Mouse (Mus musculus): ENCODE measurements at regions not wholly inside any gene's neighbourhood (a gene's known extent, or its start where the extent isn't known, plus 50 kb on each side); places are given as distances from the start of the nearest gene placed in this dataset.

- no peak overlapping the region for H3K9ac ChIP-seq
- no peaks in the 10 kb centered on the region for H3K9me3 ChIP-seq (replicated peaks)
- ATAC-seq (ENCODE audit: insufficient number of reproducible peaks, low FRiP score), result no peak
- no peaks in the 10 kb centered on the region for H3K4me1 ChIP-seq (replicated peaks)
- H3K4me2 ChIP-seq, result no peak overlapping the region
- 73% methylated on average over 7 of the region's 7 CpGs for WGBS
- H3K36me3 ChIP-seq, result no peaks in the 10 kb centered on the region
- H3K27me3 ChIP-seq (replicated peaks), result no peaks in the 10 kb centered on the region
- no peak overlapping the region for H3K4me3 ChIP-seq
- H3K27ac ChIP-seq (ENCODE audit: poor library complexity, severe bottlenecking), result no peak overlapping the region
These were observed 69.5 kb upstream of the Zfp637 start for GRCm38 (mm10) chr6:117771506-117771905.

GRCm38 (mm10) chr6:117772396-117772795 is 68.6 kb upstream of the Zfp637 start:
- Histone ChIP-seq H3K27ac (ENCODE audit: poor library complexity, severe bottlenecking) (no peak overlapping the region), H3K4me2 (no peak overlapping the region), H3K27me3 (replicated peaks) (no peaks in the 10 kb centered on the region), H3K4me1 (replicated peaks) (no peaks in the 10 kb centered on the region), H3K4me3 (no peak overlapping the region), H3K9ac (no peak overlapping the region), H3K36me3 (no peaks in the 10 kb centered on the region), H3K9me3 (replicated peaks) (no peaks in the 10 kb centered on the region)
- no peak for ATAC-seq (ENCODE audit: insufficient number of reproducible peaks, low FRiP score)

GRCm38 (mm10) chr6:117775304-117776050 is 65.5 kb upstream of the Zfp637 start:
- Histone ChIP-seq H3K4me3 (no peak overlapping the region), H3K9me3 (replicated peaks) (no peaks in the 10 kb centered on the region), H3K27ac (ENCODE audit: poor library complexity, severe bottlenecking) (no peak overlapping the region), H3K4me2 (no peak overlapping the region), H3K27me3 (replicated peaks) (no peaks in the 10 kb centered on the region), H3K4me1 (replicated peaks) (no peaks in the 10 kb centered on the region), H3K9ac (no peak overlapping the region), H3K36me3 (no peaks in the 10 kb centered on the region)
- no peak for ATAC-seq (ENCODE audit: insufficient number of reproducible peaks, low FRiP score)
- 63% methylated on average over 11 of the region's 11 CpGs for WGBS

GRCm38 (mm10) chr6:117778027-117778426 is 63.0 kb upstream of the Zfp637 start:
- Histone ChIP-seq H3K4me3 (no peak overlapping the region), H3K36me3 (no peaks in the 10 kb centered on the region), H3K27ac (ENCODE audit: poor library complexity, severe bottlenecking) (no peak overlapping the region), H3K4me2 (no peak overlapping the region), H3K27me3 (replicated peaks) (no peaks in the 10 kb centered on the region), H3K9ac (no peak overlapping the region), H3K9me3 (replicated peaks) (no peaks in the 10 kb centered on the region), H3K4me1 (replicated peaks) (no peaks in the 10 kb centered on the region)
- WGBS, result 71% methylated on average over 2 of the region's 2 CpGs
- ATAC-seq (ENCODE audit: insufficient number of reproducible peaks, low FRiP score), result no peak

- H3K4me3 ChIP-seq, result no peak overlapping the region
- ATAC-seq (ENCODE audit: insufficient number of reproducible peaks, low FRiP score), result no peak
- WGBS, result 58% methylated on average over 8 of the region's 8 CpGs
- H3K27ac ChIP-seq (ENCODE audit: poor library complexity, severe bottlenecking), result no peak overlapping the region
- no peaks in the 10 kb centered on the region for H3K9me3 ChIP-seq (replicated peaks)
- no peak overlapping the region for H3K4me2 ChIP-seq
- no peaks in the 10 kb centered on the region for H3K36me3 ChIP-seq
- H3K4me1 ChIP-seq (replicated peaks), result no peaks in the 10 kb centered on the region
- no peaks in the 10 kb centered on the region for H3K27me3 ChIP-seq (replicated peaks)
- no peak overlapping the region for H3K9ac ChIP-seq
These were observed 62.5 kb upstream of the Zfp637 start for GRCm38 (mm10) chr6:117778481-117778880.

- no peak for ATAC-seq (ENCODE audit: insufficient number of reproducible peaks, low FRiP score)
- no peaks in the 10 kb centered on the region for H3K9me3 ChIP-seq (replicated peaks)
- no peak overlapping the region for H3K27ac ChIP-seq (ENCODE audit: poor library complexity, severe bottlenecking)
- 73% methylated on average over 7 of the region's 7 CpGs for WGBS
- no peak overlapping the region for H3K9ac ChIP-seq
- no peaks in the 10 kb centered on the region for H3K36me3 ChIP-seq
- H3K4me1 ChIP-seq (replicated peaks), result no peaks in the 10 kb centered on the region
- no peak overlapping the region for H3K4me2 ChIP-seq
- H3K27me3 ChIP-seq (replicated peaks), result no peaks in the 10 kb centered on the region
- H3K4me3 ChIP-seq, result no peak overlapping the region
These were observed 62.0 kb upstream of the Zfp637 start for GRCm38 (mm10) chr6:117779020-117779419.

- Histone ChIP-seq H3K36me3 (no peaks in the 10 kb centered on the region), H3K4me3 (no peak overlapping the region), H3K27ac (ENCODE audit: poor library complexity, severe bottlenecking) (no peak overlapping the region), H3K27me3 (replicated peaks) (0 out of 2 replicates have a peak, but pooled peaks cover 4% of the 10 kb centered on the region), H3K9me3 (replicated peaks) (no peaks in the 10 kb centered on the region), H3K9ac (no peak overlapping the region), H3K4me2 (no peak overlapping the region), H3K4me1 (replicated peaks) (no peaks in the 10 kb centered on the region)
- 77% methylated on average over 12 of the region's 12 CpGs for WGBS
- ATAC-seq (ENCODE audit: insufficient number of reproducible peaks, low FRiP score), result no peak
These were observed 52.1 kb upstream of the Zfp637 start for GRCm38 (mm10) chr6:117788580-117789540.

- Histone ChIP-seq H3K36me3 (no peaks in the 10 kb centered on the region), H3K4me3 (no peak overlapping the region)
- WGBS, result 90% methylated on average over 6 of the region's 6 CpGs
These were observed 50.4 kb upstream of the Zfp637 start for GRCm38 (mm10) chr6:117790581-117790980.

More at GRCm38 (mm10) chr6:117790581-117790980, 50.4 kb upstream of the Zfp637 start:
- Histone ChIP-seq H3K9me3 (replicated peaks) (0 out of 2 replicates have a peak, but pooled peaks cover under 1% of the 10 kb centered on the region), H3K27ac (ENCODE audit: poor library complexity, severe bottlenecking) (no peak overlapping the region), H3K9ac (no peak overlapping the region), H3K4me1 (replicated peaks) (no peaks in the 10 kb centered on the region), H3K4me2 (no peak overlapping the region), H3K27me3 (replicated peaks) (0 out of 2 replicates have a peak, but pooled peaks cover 4% of the 10 kb centered on the region)
- no peak for ATAC-seq (ENCODE audit: insufficient number of reproducible peaks, low FRiP score)

Measured in heart, embryonic 12.5 days (tissue).